Mouse (Mus musculus) erythroblast, adult 5-6 weeks (primary cell): ENCODE measurements around the gene Ptpn13. TPM values are rescaled to one million over a fixed set of nuclear protein-coding genes. Genes with fewer than 3 reads are reported as not detected.

ENCODE experiments used
- ATAC-seq: replicated peaks from 2 replicates; pipeline ENCODE4 v1.8.0; 2016; ENCODE audit warnings: moderate number of reproducible peaks, mild to moderate bottlenecking, moderate TSS enrichment, inconsistent platforms; ENCODE audit not compliant: poor library complexity, low FRiP score, severe bottlenecking
- total RNA-seq, 2 experiments: library from RNA; stranded (forward) in 1 of 2; stranded (reverse) in 1 of 2; fragments of 150-400 nt in 1 of 2; fragments of 200-764, 138-1000 nt in 1 of 2; gene quantifications; 2 replicates each; pipeline versions ENCODE4 v1.2.3 to v1.2.4; 2015 to 2017; ENCODE audit warnings: low replicate concordance in 2 of 2

Gene Ptpn13
- total RNA-seq, 2 experiments from 2014 or later, result 0.96 to 1.8 TPM

GRCm38 (mm10) chr5:103499305-103499704, 74.3 kb downstream of the Ptpn13 start:
- no peak for ATAC-seq

- no peak for ATAC-seq
These were observed 76.1 kb downstream of the Ptpn13 start for GRCm38 (mm10) chr5:103501076-103501475.

- no peak for ATAC-seq
These were observed 76.8 kb downstream of the Ptpn13 start for GRCm38 (mm10) chr5:103501839-103502238.

- no peak for ATAC-seq
These were observed 88.2 kb downstream of the Ptpn13 start for GRCm38 (mm10) chr5:103513162-103513561.

GRCm38 (mm10) chr5:103514441-103514840, 89.4 kb downstream of the Ptpn13 start:
- ATAC-seq, result no peak

GRCm38 (mm10) chr5:103515876-103516275, 90.9 kb downstream of the Ptpn13 start:
- no peak for ATAC-seq

GRCm38 (mm10) chr5:103516555-103516954, 91.6 kb downstream of the Ptpn13 start:
- no peak for ATAC-seq

GRCm38 (mm10) chr5:103517641-103518040, 92.6 kb downstream of the Ptpn13 start:
- no peak for ATAC-seq

- no peak; the same call in 1 of the 2 replicates for ATAC-seq
These were observed 93.9 kb downstream of the Ptpn13 start for GRCm38 (mm10) chr5:103518797-103519468.

GRCm38 (mm10) chr5:103522371-103522770, 97.4 kb downstream of the Ptpn13 start:
- no peak for ATAC-seq

- ATAC-seq, result no peak
These were observed 101.9 kb downstream of the Ptpn13 start for GRCm38 (mm10) chr5:103526668-103527436.

GRCm38 (mm10) chr5:103527437-103527718, 102.4 kb downstream of the Ptpn13 start:
- no peak for ATAC-seq

- no peak for ATAC-seq
These were observed 105.2 kb downstream of the Ptpn13 start for GRCm38 (mm10) chr5:103530214-103530613.

- ATAC-seq, result no peak
These were observed 107.9 kb downstream of the Ptpn13 start for GRCm38 (mm10) chr5:103532841-103533390.

GRCm38 (mm10) chr5:103534454-103534853, 109.5 kb downstream of the Ptpn13 start:
- no peak for ATAC-seq

GRCm38 (mm10) chr5:103537429-103537828, 112.4 kb downstream of the Ptpn13 start:
- ATAC-seq, result no peak

- ATAC-seq, result no peak
These were observed 115.6 kb downstream of the Ptpn13 start for GRCm38 (mm10) chr5:103540612-103541011.

GRCm38 (mm10) chr5:103541136-103541535, 116.1 kb downstream of the Ptpn13 start:
- ATAC-seq, result no peak

GRCm38 (mm10) chr5:103541542-103541941, 116.5 kb downstream of the Ptpn13 start:
- no peak for ATAC-seq

- no peak for ATAC-seq
These were observed 120.5 kb downstream of the Ptpn13 start for GRCm38 (mm10) chr5:103545381-103546000.

GRCm38 (mm10) chr5:103554769-103555168, 129.8 kb downstream of the Ptpn13 start:
- no peak for ATAC-seq
